Mouse (Mus musculus): Measurements from ENCODE around the gene Ppip5k2.

Gene Ppip5k2

DNA sequence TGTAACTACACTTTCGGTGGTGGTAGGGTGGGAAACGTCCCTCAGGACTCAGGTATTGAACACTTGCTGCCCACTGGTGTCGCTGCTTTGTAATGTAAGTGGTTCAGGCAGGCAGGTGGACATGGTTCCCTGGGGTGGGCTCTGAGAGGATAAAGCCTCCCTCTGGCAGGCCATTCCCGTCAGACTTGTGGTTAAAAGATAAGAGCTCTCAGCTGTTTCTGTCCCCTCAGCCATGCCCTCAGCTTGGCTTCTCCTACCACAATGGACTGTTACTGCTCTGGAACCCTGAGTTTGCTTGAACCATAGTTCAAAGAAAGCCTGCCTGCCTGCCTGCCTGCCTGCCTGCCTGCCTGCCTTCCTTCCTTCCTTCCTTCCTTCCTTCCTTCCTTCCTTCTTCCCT lies 15.8 kb downstream of the Ppip5k2 start:
- DNase-seq (ENCODE audit: low spot score in 2 of 2), result no peak

GRCm38 (mm10) chr1:97753216-97753615 lies 17.0 kb downstream of the Ppip5k2 start:
- DNase-seq (ENCODE audit: low spot score in 2 of 2), result no peak

DNA sequence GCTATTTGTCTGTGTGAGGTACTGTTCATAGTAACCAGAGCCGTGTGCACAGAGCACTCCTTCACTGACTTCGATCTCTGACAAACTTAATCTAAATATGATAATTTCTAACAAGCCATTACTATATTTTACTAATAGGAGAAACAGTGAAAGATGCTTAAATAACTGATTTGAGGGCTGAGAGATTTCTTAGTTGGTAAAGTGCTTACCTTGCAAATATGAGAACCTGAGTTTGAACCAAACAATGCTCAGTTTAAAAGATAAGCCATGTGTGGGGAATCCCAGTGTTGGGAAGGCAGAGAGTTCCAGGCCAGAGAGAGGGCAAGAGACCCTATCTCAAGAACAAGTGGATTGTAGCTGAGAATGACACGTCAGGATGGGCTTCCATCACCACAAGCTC lies 22.0 kb downstream of the Ppip5k2 start:
- DNase-seq (ENCODE audit: low spot score in 2 of 2), result no peak

DNA sequence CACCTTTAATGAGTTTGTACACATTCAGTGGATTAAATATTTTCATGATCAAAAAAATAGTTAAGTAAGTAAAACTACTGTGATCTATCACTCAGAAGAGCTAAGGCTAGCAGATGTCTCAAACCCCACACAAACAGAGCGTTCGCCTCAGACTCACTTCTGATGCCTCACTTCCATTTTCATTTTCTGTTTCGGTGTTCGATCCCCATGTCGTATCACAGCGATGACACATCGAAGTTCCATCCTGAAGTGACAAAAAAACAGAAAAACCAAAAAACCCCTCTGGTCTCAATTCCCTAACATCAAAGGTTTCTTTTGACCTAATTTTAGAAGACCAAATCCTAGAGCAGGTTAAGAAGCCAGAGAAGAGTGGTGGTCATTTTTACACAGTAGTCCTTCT lies 23.9 kb downstream of the Ppip5k2 start:
- no peak for DNase-seq (ENCODE audit: low spot score in 2 of 2)

DNA sequence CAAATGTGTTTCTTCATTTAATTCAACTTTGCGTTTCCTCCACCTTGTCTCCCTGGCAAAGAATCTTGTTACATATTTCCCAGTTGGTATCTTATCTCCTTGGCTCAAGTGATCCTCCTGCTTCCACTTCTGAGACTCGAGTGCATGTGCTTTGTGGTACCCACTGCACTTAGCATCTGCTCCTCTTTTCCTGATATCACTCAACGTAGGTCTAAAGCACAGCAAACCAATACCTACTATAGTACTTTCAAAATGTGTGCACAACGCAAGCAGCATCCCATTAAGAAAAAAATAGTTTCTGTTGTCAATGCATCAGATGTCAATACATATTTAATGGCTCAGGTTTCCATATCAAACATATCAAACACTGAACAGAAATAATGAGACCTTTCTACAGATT lies 24.5 kb downstream of the Ppip5k2 start:
- no peak for DNase-seq (ENCODE audit: low spot score in 2 of 2)

- DNase-seq (ENCODE audit: low spot score in 2 of 2), result no peak
Measured at GRCm38 (mm10) chr1:97743063-97743462, 27.1 kb downstream of the Ppip5k2 start.

GRCm38 (mm10) chr1:97729339-97729738 lies 40.9 kb downstream of the Ppip5k2 start:
- no peak for DNase-seq (ENCODE audit: low spot score in 2 of 2)

DNA sequence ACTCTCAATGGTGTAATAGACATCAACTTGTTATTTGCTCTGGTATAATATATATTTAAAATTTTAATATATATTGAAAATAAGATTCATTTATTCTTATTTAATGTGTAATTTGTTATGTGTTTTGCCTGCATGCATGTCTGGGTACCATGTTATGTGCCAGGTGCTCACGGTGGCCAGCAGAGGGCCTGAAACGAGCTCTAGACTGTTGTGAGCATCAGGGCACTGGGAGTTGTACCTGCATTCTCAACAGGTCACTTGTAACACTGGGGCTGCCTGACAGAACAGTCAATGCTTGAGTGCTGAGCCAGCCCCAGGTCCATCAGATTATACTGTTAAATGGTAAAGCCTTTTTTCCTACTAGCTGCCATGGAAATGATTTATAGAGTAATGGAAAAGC lies 43.5 kb downstream of the Ppip5k2 start:
- DNase-seq (ENCODE audit: low spot score in 2 of 2), result no peak

- no peak for DNase-seq (ENCODE audit: low spot score in 2 of 2)
Measured at GRCm38 (mm10) chr1:97718440-97718839, 51.8 kb downstream of the Ppip5k2 start.

- no peak for DNase-seq (ENCODE audit: low spot score in 2 of 2)
Measured at GRCm38 (mm10) chr1:97714334-97714868, 55.8 kb downstream of the Ppip5k2 start.

DNA sequence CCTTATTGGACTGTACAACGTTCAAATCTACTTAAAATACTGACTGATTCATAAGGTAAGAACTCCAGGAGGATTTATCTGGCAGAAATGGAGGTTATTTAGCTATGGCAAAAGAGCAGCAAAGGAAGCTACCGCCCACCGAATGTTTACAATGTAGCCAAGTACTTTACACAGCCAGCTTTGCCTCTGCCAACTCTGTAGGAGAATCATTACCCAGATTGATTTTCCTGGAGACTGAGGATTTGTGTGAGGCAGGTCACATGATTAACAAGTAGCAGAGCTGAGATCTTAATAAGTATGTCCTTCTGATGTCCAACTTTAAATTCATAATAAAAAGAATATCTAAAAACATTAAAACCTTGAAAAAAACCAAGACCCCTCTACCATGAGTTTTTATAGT lies 59.7 kb downstream of the Ppip5k2 start:
- DNase-seq (ENCODE audit: low spot score in 2 of 2), result no peak

DNA sequence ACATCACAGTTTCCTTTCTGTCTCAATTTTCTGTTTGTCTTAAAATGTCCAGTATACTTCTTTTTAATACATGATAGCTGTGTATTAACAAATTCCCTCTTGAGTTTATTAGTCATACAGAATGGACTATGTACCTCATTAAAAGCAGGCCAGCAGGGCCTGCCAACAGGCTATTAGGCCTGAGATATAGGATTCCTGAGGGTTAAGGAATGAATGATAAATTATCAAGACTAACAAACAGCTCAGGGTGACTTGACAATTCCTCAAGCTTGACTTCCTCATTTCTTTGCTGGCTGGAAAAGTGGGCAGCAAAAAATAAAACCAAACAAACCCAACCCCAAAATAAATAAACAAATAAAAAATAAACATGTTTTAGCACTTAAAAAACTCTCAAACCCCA lies 64.8 kb downstream of the Ppip5k2 start:
- no peak for DNase-seq (ENCODE audit: low spot score in 2 of 2)

DNA sequence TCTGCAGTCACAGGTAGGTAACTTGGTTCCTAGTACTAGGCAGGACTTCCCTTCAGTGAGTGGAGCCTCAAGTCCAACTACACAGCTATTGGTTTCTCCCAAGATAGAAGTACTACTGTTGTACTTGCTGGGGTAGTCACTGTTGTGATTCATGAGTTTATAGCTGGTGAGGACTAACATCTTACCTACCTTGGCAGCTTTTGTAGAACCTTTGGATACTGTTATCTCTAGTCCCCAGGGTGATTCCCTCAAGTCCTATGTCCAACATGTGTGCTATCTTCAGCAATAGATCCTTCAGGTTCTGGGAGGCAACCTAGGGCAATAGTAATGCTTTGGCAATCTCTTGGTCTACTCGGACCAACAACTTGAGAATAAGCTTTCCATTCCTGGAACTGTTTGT lies 65.6 kb downstream of the Ppip5k2 start:
- DNase-seq (ENCODE audit: low spot score in 2 of 2), result no peak

- DNase-seq (ENCODE audit: low spot score in 2 of 2), result no peak
Measured at GRCm38 (mm10) chr1:97698956-97699570, 71.1 kb downstream of the Ppip5k2 start.

DNA sequence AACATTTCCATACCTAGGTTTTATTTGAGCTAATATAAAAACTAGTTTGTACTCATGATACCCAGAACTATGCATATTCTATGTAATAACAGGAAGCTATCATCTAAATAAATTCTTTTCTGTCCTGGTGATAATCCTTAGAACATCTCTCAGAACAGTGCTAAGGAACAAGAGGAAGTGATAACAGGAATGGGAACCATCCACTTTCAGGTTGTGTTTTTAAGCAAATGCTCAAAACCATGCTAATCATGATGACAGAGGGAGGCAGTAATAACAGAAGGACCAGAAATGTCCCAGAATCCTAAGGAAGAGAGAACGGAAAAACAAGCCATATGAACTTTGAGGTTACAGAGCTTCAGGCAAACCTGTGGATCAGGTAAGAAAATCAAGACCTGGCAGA lies 72.9 kb downstream of the Ppip5k2 start:
- DNase-seq (ENCODE audit: low spot score in 2 of 2), result no peak

DNA sequence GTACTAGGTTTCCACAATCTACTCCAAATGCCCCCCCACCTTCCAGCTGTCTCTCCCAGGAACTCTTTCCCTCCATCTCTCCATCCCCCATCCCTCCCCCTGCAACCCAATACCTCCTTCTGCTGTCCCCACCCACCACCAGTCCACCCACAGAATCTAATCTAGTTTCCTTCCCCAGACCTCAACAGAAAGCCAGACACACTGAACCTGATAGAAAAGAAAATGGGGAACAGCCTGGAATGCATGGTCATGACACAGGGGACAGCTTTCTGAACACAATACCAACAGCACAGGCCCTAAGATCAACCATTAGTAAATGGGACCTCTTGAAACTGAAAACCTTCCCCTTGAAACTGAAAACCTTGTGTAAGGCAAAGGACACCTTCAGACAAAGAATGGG lies 76.4 kb downstream of the Ppip5k2 start:
- no peak for DNase-seq (ENCODE audit: low spot score in 2 of 2)

DNA sequence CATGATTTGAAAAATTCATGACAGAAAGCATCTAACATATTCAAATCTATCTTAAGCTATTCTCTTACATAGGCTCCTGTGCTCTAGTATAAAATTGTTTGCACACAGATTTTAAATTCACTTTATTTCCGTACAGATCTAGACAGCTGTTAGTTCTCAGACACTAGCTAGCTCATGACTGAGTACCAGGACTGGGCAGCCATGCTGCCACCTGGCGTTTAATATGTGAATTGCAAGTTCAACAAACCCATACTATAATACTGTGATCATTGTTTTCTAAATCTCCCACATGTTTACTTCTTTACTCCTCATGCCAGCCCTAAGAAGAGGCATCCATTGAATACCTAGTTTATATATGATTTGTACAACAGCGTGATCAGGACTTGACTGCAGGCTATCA lies 81.5 kb downstream of the Ppip5k2 start:
- peak; percentile 42 to 71 for DNase-seq (ENCODE audit: low spot score in 2 of 2)

DNA sequence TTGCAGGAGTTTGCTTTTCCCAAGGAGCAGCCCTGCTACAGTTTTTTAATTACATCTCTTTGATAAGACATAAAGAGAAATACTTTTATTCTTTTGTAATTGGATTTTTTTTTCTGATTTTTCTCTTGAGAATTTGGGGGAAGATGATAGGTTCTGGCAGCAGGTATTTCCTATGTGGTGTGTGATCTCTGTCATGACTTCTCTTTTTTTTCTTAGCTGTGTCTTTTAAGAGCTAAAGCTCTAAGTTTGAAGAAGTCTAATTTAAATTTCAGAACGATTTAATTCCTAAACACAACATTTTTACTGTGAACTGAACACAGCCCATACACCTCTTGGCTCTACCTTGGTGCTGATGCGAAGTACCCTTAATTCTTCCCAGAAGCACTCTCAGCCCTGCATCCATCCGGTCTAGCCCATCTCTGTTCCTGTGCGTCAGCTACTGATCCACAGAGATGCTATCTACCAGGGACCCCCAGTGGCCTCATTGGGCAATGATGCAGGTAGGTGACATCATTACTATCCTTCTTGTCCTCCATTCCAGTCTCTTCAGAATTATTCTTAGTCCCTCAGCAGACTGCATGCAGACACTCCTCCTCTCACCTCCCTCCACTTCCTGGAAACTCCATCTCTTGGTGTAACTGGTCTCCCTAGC lies 93.6 kb downstream of the Ppip5k2 start:
- DNase-seq (ENCODE audit: low spot score in 2 of 2), result no peak

- no peak for DNase-seq (ENCODE audit: low spot score in 2 of 2)
Measured at GRCm38 (mm10) chr1:97676115-97676514, 94.1 kb downstream of the Ppip5k2 start.

- DNase-seq (ENCODE audit: low spot score in 2 of 2), result no peak
Measured at GRCm38 (mm10) chr1:97672849-97673248, 97.4 kb downstream of the Ppip5k2 start.

DNA sequence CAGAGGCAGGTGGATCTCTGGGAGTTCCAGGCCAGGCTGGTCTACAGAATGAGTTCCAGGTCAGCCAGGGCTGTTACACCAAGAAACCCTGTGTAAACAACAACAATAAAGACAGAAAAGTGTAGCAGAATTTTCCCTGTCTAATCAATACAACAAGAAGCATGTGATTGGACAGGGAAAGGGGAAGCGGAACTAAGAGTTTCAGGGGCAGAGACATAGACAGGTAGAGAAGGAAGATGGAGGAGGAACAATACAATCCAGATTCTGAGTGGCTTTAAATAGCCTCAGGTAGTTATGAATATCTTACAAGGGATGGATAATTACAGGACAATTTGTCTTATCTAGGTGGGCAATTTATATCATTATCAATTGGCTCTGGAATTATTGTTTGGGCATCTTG lies 102.9 kb downstream of the Ppip5k2 start:
- DNase-seq (ENCODE audit: low spot score in 2 of 2), result no peak

DNA sequence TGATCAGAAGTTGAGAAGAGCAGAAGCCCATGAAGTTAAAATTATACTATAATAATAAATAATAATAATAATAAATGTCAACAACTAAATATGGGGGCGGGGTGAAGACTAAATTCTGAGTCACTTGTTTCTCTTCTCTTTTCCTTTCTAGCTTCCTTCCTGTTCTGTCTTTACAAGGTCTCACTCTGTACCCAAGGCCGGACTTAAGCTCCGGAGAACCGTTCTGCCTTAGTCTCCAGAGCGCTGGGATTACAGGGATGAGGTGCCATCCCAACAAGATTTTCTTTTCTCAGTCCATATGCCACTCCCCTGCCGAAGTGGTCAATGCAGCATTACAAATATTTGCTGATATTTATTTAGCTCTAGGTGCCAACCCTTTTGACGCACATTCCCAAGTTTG lies 107.9 kb downstream of the Ppip5k2 start:
- no peak for DNase-seq (ENCODE audit: low spot score in 2 of 2)

DNA sequence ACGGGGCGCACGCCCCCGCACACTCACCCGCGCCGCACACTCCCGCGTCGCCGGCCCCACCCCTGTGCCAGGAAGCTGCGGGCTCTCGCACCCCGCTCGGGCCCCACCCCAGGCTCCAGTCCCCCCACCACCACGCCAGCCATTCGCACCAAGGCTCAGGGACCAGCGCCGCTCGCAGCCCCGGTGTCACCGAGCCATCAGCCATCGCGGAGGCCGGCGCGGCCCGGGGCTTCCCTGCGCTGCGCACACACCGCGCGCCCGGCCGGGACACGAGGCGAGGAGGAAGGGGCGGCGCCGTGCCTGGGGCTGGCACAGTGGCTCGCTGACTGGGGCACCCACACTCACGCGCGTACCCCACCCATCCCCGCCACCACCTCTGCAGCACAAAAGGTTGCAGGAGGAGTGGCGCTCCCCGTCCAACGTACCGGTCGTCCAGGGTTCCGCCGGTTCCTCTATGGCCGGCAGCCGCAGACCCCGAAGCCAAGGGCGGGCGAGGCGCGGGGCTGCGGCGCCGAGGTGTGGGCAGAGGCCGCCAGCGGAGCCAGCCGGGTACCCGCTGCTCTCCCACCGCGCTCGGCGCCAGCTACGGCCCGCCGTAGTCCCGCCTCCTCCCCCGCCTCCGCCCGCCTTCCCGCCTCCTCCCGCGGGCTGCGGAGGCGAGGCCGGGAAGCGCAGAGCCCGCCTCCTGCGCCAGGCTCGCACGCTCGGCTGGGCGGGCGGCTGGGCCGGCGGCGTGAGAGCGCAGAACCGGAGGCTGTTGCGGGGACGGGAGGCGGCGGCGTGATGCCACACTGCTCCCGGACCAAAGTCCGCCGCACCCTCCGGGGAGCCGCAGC lies 108.6 kb downstream of the Ppip5k2 start, which contains the start of gene D1Ertd622e:
Gene D1Ertd622e, minus strand, starts transcription at position 669 of the 836 bp plus-strand sequence.
- peak; percentile 79 to 88 for DNase-seq (ENCODE audit: low spot score in 2 of 2)
